Mouse (Mus musculus) spleen, adult 2 months (tissue): Measurements from ENCODE around the gene Naalad2. TPM values are rescaled to one million over a fixed set of nuclear protein-coding genes. Genes with fewer than 3 reads are reported as not detected.
"Not testable (repeated sequence)": the region's sequence is repeated elsewhere in the genome, so short reads cannot be mapped to it uniquely, and the experiment has no call there.

Experiments
- DNase-seq, 2 experiments: peaks; one replicate each; pipeline versions ENCODE4 v3.0.0 to v3.0.0-alpha.2; 2012 to 2021; ENCODE audit warnings: low spot score in 2 of 2, low read depth in 1 of 2
- H3K27ac ChIP-seq: fragments of 200-500 bp; 2 replicates; pipeline ENCODE4 v1.5.1; 2012; ENCODE audit warnings: low read length, inconsistent platforms; ENCODE audit not compliant: insufficient read depth
- H3K27me3 ChIP-seq: fragments of 200-500 bp; 2 replicates; pipeline ENCODE4 v1.6.1; 2012; ENCODE audit warnings: mild to moderate bottlenecking, moderate library complexity, low read length, inconsistent platforms; ENCODE audit not compliant: control insufficient read depth, insufficient read depth
- H3K36me3 ChIP-seq: fragments of 200-500 bp; 2 replicates; pipeline ENCODE4 v1.6.1; 2012; ENCODE audit warnings: mild to moderate bottlenecking, low read length, inconsistent platforms; ENCODE audit not compliant: control insufficient read depth, insufficient read depth
- H3K4me1 ChIP-seq: fragments of 200-500 bp; 2 replicates; pipeline ENCODE4 v1.6.1; 2011; ENCODE audit warnings: inconsistent platforms; ENCODE audit not compliant: control insufficient read depth, insufficient read depth, insufficient read length
- H3K4me3 ChIP-seq: fragments of 200-500 bp; 2 replicates; pipeline ENCODE4 v1.5.1; 2011; ENCODE audit warnings: mild to moderate bottlenecking, inconsistent platforms; ENCODE audit not compliant: insufficient read depth, insufficient read length; ENCODE audit errors: extremely low read depth
- CTCF ChIP-seq: fragments of 200-500 bp; IDR thresholded peaks from 2 replicates; pipeline ENCODE4 v1.5.1; 2011; ENCODE audit warnings: mild to moderate bottlenecking, inconsistent platforms; ENCODE audit not compliant: insufficient read depth, insufficient read length, insufficient replicate concordance; ENCODE audit errors: extremely low read depth
- POLR2A ChIP-seq: fragments of 200-500 bp; IDR thresholded peaks from 2 replicates; pipeline ENCODE4 v1.6.1; 2011; ENCODE audit warnings: low read depth, low read length, inconsistent platforms
- WGBS: fragments of 180-500 bp; shearing (Covaris S2); methylation state at CpG from one replicate; pipeline ENCODE4 v1.1.7; 2018; 5-methylcytosine and 5-hydroxymethylcytosine counted together
- polyA plus RNA-seq: library from polyadenylated mRNA; depleted of rRNA; stranded (reverse); fragments of >200 nt; gene quantifications from 2 replicates; pipeline ENCODE4 v1.2.3, GENCODE M21; 2012

Naalad2 gene
- polyA plus RNA-seq, 1 experiment = 0.07 TPM

- Histone ChIP-seq H3K27me3 (no peaks in the 10 kb centered on the region), H3K27ac (no peak overlapping the region), H3K4me3 (no peak overlapping the region), H3K4me1 (no peaks in the 10 kb centered on the region), H3K36me3 (0 out of 2 replicates have a peak, but pooled peaks cover 4% of the 10 kb centered on the region)
- 95% methylated on average over 3 of the region's 3 CpGs for WGBS
- DNase-seq = no peak
- TF ChIP-seq CTCF (no peak), POLR2A (no peak)
These were observed 82.8 kb downstream of the Naalad2 start for GRCm38 (mm10) chr9:18319990-18320389.

GRCm38 (mm10) chr9:18298301-18298700, 104.5 kb downstream of the Naalad2 start:
- 95% methylated on average over 6 of the region's 6 CpGs for WGBS
- TF ChIP-seq POLR2A (no peak), CTCF (no peak)
- Histone ChIP-seq H3K27ac (no peak overlapping the region), H3K4me1 (no peaks in the 10 kb centered on the region; the same call in 1 of the 2 replicates), H3K27me3 (no peaks in the 10 kb centered on the region), H3K36me3 (peaks cover 27% of the 10 kb centered on the region), H3K4me3 (no peak overlapping the region)
- no peak for DNase-seq

GRCm38 (mm10) chr9:18293026-18293781, 109.6 kb downstream of the Naalad2 start:
- WGBS = 10% methylated on average over 6 of the region's 6 CpGs
- H3K27me3 ChIP-seq = no peaks in the 10 kb centered on the region
- no peaks in the 10 kb centered on the region; the same call in 1 of the 2 replicates for H3K4me1 ChIP-seq
- DNase-seq = no peak
- no peak for TF ChIP-seq POLR2A
- no peak for TF ChIP-seq CTCF
- peaks cover 1% of the 10 kb centered on the region; the same call in 1 of the 2 replicates for H3K36me3 ChIP-seq
- H3K27ac ChIP-seq = no peak overlapping the region
- H3K4me3 ChIP-seq = peak overlapping the region; percentile 78

- peak overlapping the region; percentile 78 for H3K4me3 ChIP-seq
- peak overlapping the region; percentile 88 for H3K27ac ChIP-seq
- no peaks in the 10 kb centered on the region; the same call in 1 of the 2 replicates for H3K4me1 ChIP-seq
- WGBS = under 1% methylated on average over 24 of the region's 24 CpGs
- TF ChIP-seq POLR2A = no peak
- no peaks in the 10 kb centered on the region for H3K27me3 ChIP-seq
- DNase-seq = peak in 1 of 2 experiments; percentile 25
- H3K36me3 ChIP-seq = peaks cover 1% of the 10 kb centered on the region; the same call in 1 of the 2 replicates
These were observed 110.3 kb downstream of the Naalad2 start for GRCm38 (mm10) chr9:18292443-18292922.

GRCm38 (mm10) chr9:18291571-18292429, 111.0 kb downstream of the Naalad2 start, which contains the start of gene Chordc1:
Gene Chordc1 (plus strand): TSS chr9:18292125.
- DNase-seq = peak; percentile 88 to 92
- WGBS = 3% methylated on average over 49 of the region's 49 CpGs
- Histone ChIP-seq H3K27ac (peak within 1 kb of the TSS; percentile 88), H3K27me3 (no peaks in the 10 kb centered on the region), H3K36me3 (peaks cover 1% of the 10 kb centered on the region; the same call in 1 of the 2 replicates), H3K4me3 (peak within 1 kb of the TSS; percentile 78), H3K4me1 (no peaks in the 10 kb centered on the region; the same call in 1 of the 2 replicates)
- TF ChIP-seq POLR2A = peak; percentile 46
- no peak for TF ChIP-seq CTCF

GRCm38 (mm10) chr9:18278693-18279092, 124.1 kb downstream of the Naalad2 start:
- H3K36me3 ChIP-seq, H3K27ac ChIP-seq, H3K27me3 ChIP-seq, H3K4me1 ChIP-seq, H3K4me3 ChIP-seq, DNase-seq: not testable (repeated sequence)
- 32% methylated on average over 5 of the region's 5 CpGs for WGBS
